Mouse (Mus musculus) retina, embryonic 14.5 days (tissue): ENCODE results near the gene Pabpc4l.
"Not testable (repeated sequence)": the region's sequence is repeated elsewhere in the genome, so short reads cannot be mapped to it uniquely, and the experiment has no call there.

Experiments used
- DNase-seq: peaks from one replicate; pipeline ENCODE4 v3.0.0-alpha.2; 2015; ENCODE audit warnings: low spot score

Pabpc4l gene

DNA sequence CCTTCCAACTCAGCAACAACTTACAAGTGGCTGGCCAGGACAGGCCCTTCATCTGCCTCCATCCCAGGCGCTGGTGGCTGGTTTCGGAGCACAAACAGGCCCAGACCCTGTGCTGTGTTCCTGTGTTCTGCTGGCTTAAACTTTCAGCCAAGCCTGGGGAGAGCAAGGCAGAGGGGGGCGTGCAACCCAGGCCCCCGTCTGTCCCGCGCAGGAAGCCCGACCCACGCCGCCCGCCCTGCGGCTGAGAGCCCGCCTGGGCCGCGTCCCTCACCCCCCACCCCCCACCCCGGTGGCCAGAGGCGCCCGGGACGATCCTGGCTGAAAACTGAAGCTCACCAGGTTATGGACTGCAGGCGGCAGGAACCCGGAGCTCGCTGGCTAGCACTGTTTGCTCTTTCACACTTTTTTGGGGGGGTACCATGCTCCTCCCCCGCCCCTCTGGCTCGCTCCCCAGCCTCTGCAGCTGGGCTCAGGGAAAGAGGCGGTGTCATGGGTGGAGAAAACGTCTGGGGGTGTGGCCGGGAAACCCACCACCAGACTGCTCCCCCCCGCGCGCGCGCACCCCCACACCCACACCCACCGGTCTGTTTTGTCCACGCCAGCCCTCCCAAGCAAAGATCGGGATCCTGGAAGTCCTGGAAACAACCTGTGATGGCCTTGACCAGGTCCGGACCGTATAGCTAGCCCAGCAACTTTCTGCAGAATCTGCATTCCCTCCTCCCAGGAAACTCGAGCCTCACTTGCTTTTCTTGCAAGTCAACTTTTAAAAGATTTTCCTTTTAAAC lies at the start of gene Pabpc4l:
TSS of gene Pabpc4l (minus strand) at position 739 of the 785 bp plus-strand sequence.
- DNase-seq, result peak; percentile 54

DNA sequence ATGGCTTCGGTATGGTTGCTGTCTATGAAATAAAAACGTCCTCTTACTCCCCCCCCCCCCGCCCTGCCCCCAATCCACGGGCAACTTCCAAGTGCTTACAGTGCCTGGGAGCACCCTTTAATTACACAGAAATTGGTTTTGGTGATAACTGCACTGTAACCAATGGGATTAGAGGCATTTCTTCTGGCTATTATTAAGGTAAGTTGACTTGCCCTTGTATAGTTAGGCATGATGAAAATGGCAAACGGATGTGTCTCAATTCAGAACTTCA lies 42.9 kb upstream of the Pabpc4l start:
- DNase-seq, result no peak

DNA sequence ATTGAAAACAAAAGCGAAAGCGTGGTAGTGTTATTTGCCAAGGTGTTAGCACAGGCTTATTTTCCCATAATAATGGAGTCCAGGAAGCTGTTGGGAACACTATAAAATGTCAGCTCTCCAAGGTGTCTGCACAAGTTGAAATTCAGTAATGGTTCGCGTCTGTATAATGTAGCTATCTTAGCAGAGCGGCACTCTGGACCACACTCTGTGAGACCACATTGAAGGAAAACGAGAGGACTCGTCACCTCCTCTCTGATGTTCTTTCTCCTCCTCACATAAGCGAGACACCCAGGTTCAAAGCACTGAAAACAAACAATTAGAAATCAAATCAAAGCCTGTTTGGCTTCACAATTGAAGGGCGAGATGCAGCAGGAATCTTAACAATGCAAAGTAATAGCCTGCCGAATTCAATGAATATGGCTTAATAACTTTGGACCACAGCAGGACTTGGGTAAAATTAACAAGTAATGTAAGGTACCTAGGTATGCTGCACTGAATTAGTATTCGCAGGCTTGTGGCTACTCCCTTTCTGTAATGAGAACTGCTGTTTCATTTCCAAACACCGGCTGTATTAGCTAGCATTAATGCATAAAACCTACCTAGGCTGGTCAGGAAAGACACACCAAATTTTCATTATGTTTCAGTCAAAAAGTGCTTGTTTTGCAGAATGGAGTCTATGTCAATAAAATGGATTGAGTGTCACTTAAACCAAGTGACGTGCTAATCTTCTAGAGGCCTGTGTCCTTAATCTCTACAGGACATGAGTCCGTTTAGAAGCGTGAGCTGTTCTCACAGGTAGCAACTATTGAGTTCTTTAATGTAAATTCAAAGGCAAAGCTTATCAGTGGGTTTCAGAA lies 42.3 kb upstream of the Pabpc4l start:
- DNase-seq, result no peak

DNA sequence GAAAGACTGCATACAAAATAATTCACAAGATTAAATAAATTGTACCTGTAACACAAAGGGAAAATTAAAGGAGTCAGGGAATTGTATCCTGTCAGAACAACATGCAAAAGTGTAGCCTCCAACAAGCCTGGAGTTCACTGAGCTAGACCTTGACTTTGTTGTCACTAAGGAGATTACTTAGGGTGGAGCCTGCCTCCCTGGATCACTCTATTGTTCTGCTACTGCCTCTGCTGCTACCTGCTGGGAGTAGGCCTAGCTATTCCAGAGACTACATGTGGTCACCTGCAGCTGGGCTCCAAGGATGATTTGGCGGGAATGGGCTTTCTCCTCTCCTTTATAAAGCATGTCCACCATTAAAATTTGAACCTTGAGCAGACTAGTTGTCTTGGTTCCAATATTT lies 38.1 kb upstream of the Pabpc4l start:
- DNase-seq, result not testable (repeated sequence)

DNA sequence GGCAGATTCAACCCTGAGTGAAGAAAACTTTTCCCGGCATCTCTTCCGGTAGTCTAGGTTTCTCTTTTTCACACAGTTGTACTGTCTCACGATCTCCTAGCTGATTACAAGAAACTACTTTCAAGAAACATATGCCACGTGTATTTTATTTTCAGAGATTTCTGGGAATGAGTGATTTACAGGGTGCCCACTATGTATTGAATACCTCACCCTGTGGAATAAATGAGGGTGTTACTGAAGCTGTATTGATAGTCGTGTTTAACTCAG lies 180 bp upstream of the Pabpc4l start:
- no peak for DNase-seq

DNA sequence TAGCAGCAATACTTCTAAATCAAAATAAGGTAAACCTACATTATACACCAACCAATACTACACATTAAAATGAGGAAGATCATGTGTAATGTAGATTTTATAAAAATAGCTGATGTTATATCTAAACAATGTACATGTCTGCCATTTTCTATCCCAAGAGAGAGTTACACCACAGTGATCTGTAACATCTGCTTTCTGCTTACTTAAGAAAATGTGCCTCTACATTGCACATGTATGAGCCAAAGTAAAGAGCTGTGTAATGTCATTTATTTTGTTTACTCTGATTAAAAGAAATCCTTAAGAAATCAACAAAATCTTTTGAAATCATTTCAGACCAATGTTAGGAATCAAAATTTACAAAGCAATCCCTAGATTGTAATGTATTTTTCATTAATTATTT lies 16.6 kb downstream of the Pabpc4l start:
- DNase-seq, result no peak
